Mouse (Mus musculus) T-cell, adult 2 months (primary cell): Measurements from ENCODE around the gene Pkp4.

Source experiments
- DNase-seq: peaks from one replicate; pipeline ENCODE4 v3.0.0; 2022; ENCODE audit warnings: low spot score

Gene Pkp4

GRCm38 (mm10) chr2:59184107-59185064 lies 23.7 kb downstream of the Pkp4 start:
- no peak for DNase-seq

- DNase-seq = no peak
Observed at GRCm38 (mm10) chr2:59186122-59186521, 25.5 kb downstream of the Pkp4 start.

GRCm38 (mm10) chr2:59186966-59187365 lies 26.3 kb downstream of the Pkp4 start:
- DNase-seq = no peak

GRCm38 (mm10) chr2:59188306-59188705 lies 27.7 kb downstream of the Pkp4 start:
- DNase-seq = no peak

- no peak for DNase-seq
Observed at GRCm38 (mm10) chr2:59189661-59190185, 29.1 kb downstream of the Pkp4 start.

- DNase-seq = no peak
Observed at GRCm38 (mm10) chr2:59190186-59190585, 29.5 kb downstream of the Pkp4 start.

- DNase-seq = no peak
Observed at GRCm38 (mm10) chr2:59191466-59191865, 30.8 kb downstream of the Pkp4 start.

- no peak for DNase-seq
Observed at GRCm38 (mm10) chr2:59193117-59193516, 32.5 kb downstream of the Pkp4 start.

- DNase-seq = no peak
Observed at GRCm38 (mm10) chr2:59197156-59197555, 36.5 kb downstream of the Pkp4 start.

GRCm38 (mm10) chr2:59199476-59199976 lies 38.9 kb downstream of the Pkp4 start:
- DNase-seq = no peak

- no peak for DNase-seq
Observed at GRCm38 (mm10) chr2:59200511-59200910, 39.9 kb downstream of the Pkp4 start.

GRCm38 (mm10) chr2:59202930-59203329 lies 42.3 kb downstream of the Pkp4 start:
- DNase-seq = no peak

GRCm38 (mm10) chr2:59203627-59204425 lies 43.2 kb downstream of the Pkp4 start:
- DNase-seq = peak; percentile 5

- no peak for DNase-seq
Observed at GRCm38 (mm10) chr2:59205092-59205491, 44.4 kb downstream of the Pkp4 start.

GRCm38 (mm10) chr2:59206190-59206589 lies 45.5 kb downstream of the Pkp4 start:
- DNase-seq = no peak

- no peak for DNase-seq
Observed at GRCm38 (mm10) chr2:59207240-59207639, 46.6 kb downstream of the Pkp4 start.

GRCm38 (mm10) chr2:59207725-59208124 lies 47.1 kb downstream of the Pkp4 start:
- no peak for DNase-seq

GRCm38 (mm10) chr2:59208276-59208675 lies 47.6 kb downstream of the Pkp4 start:
- no peak for DNase-seq

- no peak for DNase-seq
Observed at GRCm38 (mm10) chr2:59211051-59211450, 50.4 kb downstream of the Pkp4 start.

GRCm38 (mm10) chr2:59212430-59212829 lies 51.8 kb downstream of the Pkp4 start:
- no peak for DNase-seq

- no peak for DNase-seq
Observed at GRCm38 (mm10) chr2:59212846-59213245, 52.2 kb downstream of the Pkp4 start.

- no peak for DNase-seq
Observed at GRCm38 (mm10) chr2:59217931-59218330, 57.3 kb downstream of the Pkp4 start.
